Comparison of ENCODE assay signal across 14 mouse cellular contexts in the genomic region with DNA sequence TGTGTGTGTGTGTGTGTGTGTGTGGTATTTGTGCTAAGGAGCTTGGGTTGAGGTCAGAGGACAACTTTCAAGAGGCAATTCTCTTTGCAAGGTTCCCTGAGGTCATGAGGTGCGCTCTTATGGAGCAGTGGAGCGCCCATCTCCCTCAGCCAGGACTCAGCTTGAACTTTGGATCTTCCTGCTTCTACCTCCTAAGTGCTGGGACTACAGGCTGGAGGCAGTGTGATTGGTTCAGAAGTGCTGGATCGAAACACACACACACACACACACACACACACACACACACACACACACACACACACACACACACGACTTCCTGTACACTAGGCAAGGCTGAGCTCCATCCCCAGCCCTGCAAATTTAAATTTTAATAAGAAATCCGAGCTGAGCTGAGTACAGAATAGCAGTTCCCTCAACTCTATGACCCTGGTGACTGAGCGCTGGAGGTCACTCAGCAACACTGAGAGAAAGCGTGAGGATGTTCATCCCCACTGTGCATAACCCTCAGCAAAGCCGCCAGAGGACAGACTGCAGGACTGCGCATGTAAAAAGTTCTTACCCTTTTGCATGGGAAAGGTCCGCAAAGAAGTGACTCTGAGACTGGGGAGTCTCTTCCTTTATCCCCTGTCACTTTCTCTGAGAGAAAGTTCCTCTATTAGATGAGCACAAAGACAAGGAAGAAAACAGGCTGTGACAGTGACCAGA. TPM values are rescaled to one million over a fixed set of nuclear protein-coding genes. Genes with fewer than 3 reads are reported as not detected.
DNase-seq lines count a peak whose midpoint lies in the region; ATAC-seq and TF ChIP-seq lines count a peak whose summit lies in the region.
"Had no signal": no experiment of that assay in that cellular context is flagged by ENCODE, and none has a peak within 500 bp of the region (broad histone marks: within the 10 kb centered on the region; RNA-seq: fewer than 3 reads in every experiment).

No protein-coding gene starts in this region.

- peak; percentile 82 for DNase-seq in liver, adult 2 months (ENCODE audit: extremely low read depth, low read depth, low spot score)
- DNase-seq in liver: no peak
- DNase-seq in thymus, postnatal 14 days: no peak
- no peak for DNase-seq in thymus, adult 2 months
- no peak for DNase-seq in limb, embryonic 10.5 days (ENCODE audit: low spot score)
- DNase-seq: cerebellum, adult 18-20 months; embryo, embryonic 11 days had no signal

- H3K27ac ChIP-seq in liver, adult 2 months (replicated peaks; ENCODE audit: insufficient read depth, low read depth, low read length): peak overlapping the region; percentile 33
- peak overlapping the region; percentile 48; the same call in 1 of the 2 replicates for H3K27ac ChIP-seq in intestine, embryonic 16.5 days (ENCODE audit: low read length)
- H3K27ac ChIP-seq in kidney, embryonic 16.5 days (ENCODE audit: low read length): peak overlapping the region; percentile 66
- H3K27ac ChIP-seq in small intestine, adult 2 months (ENCODE audit: insufficient read depth, low read depth, low read length): peak overlapping the region; percentile 85
- no peak overlapping the region for H3K27ac ChIP-seq in thymus, adult 2 months (ENCODE audit: control insufficient read depth, insufficient read depth, low read length)
- H3K27ac ChIP-seq in limb, embryonic 10.5 days: no peak overlapping the region
- H3K27ac ChIP-seq: left cerebral cortex, adult 2 months; limb, embryonic 15.5 days; midbrain, embryonic 13.5 days had no signal

- no peak overlapping the region for H3K4me3 ChIP-seq in liver, adult 2 months (ENCODE audit: insufficient read depth, low read depth, low read length)
- H3K4me3 ChIP-seq in intestine, embryonic 16.5 days (ENCODE audit: low read length): no peak overlapping the region
- no peak overlapping the region for H3K4me3 ChIP-seq in kidney, embryonic 16.5 days (ENCODE audit: low read length)
- H3K4me3 ChIP-seq in small intestine, adult 2 months (ENCODE audit: low read depth, low read length): peak overlapping the region; percentile 17; the same call in 1 of the 2 replicates
- no peak overlapping the region for H3K4me3 ChIP-seq in thymus, adult 2 months (ENCODE audit: control insufficient read depth, insufficient read depth, low read length)
- no peak overlapping the region for H3K4me3 ChIP-seq in limb, embryonic 10.5 days
- H3K4me3 ChIP-seq: left cerebral cortex, adult 2 months; limb, embryonic 15.5 days; midbrain, embryonic 13.5 days had no signal

- no peak overlapping the region for H3K9ac ChIP-seq in liver, adult 2 months (ENCODE audit: low read depth, low read length)
- H3K9ac ChIP-seq in intestine, embryonic 16.5 days (ENCODE audit: low read depth, low read length): peak overlapping the region; percentile 19; the same call in 1 of the 2 replicates
- H3K9ac ChIP-seq in kidney, embryonic 16.5 days (replicated peaks; ENCODE audit: low read length): no peak overlapping the region
- H3K9ac ChIP-seq: limb, embryonic 15.5 days; midbrain, embryonic 13.5 days had no signal

- H3K27me3 ChIP-seq in liver, adult 2 months (ENCODE audit: control insufficient read depth, insufficient read depth, low read length): no peaks in the 10 kb centered on the region
- no peaks in the 10 kb centered on the region for H3K27me3 ChIP-seq in intestine, embryonic 16.5 days (replicated peaks; ENCODE audit: control insufficient read depth, insufficient read depth, low read length)
- H3K27me3 ChIP-seq in kidney, embryonic 16.5 days (ENCODE audit: insufficient read depth, low read length): no peaks in the 10 kb centered on the region
- H3K27me3 ChIP-seq in small intestine, adult 2 months (ENCODE audit: control insufficient read depth, insufficient read depth, low read length): no peaks in the 10 kb centered on the region
- peaks cover 4% of the 10 kb centered on the region for H3K27me3 ChIP-seq in thymus, adult 2 months (ENCODE audit: control insufficient read depth, insufficient read depth, low read length)
- H3K27me3 ChIP-seq in limb, embryonic 10.5 days (ENCODE audit: low read depth, poor library complexity, severe bottlenecking): no peaks in the 10 kb centered on the region
- H3K27me3 ChIP-seq: limb, embryonic 15.5 days; midbrain, embryonic 13.5 days had no signal

- H3K9me3 ChIP-seq in intestine, embryonic 16.5 days (ENCODE audit: control insufficient read depth, low read length): no peaks in the 10 kb centered on the region
- H3K9me3 ChIP-seq in kidney, embryonic 16.5 days (ENCODE audit: low read length): no peaks in the 10 kb centered on the region
- H3K9me3 ChIP-seq in limb, embryonic 10.5 days (replicated peaks): no peaks in the 10 kb centered on the region
- H3K9me3 ChIP-seq: limb, embryonic 15.5 days; midbrain, embryonic 13.5 days had no signal

- peaks cover 40% of the 10 kb centered on the region for H3K79me2 ChIP-seq in liver, adult 2 months (ENCODE audit: control insufficient read depth, insufficient read depth, low read length)

- peaks cover 22% of the 10 kb centered on the region for H3K4me1 ChIP-seq in liver, adult 2 months (ENCODE audit: control insufficient read depth, insufficient read depth, low read length)
- peaks cover 51% of the 10 kb centered on the region for H3K4me1 ChIP-seq in intestine, embryonic 16.5 days (ENCODE audit: control insufficient read depth, insufficient read depth, low read length)
- H3K4me1 ChIP-seq in kidney, embryonic 16.5 days (ENCODE audit: insufficient read depth, low read length): peaks cover 57% of the 10 kb centered on the region
- H3K4me1 ChIP-seq in small intestine, adult 2 months (ENCODE audit: control insufficient read depth, insufficient read depth, insufficient read length, low read length): peaks cover 26% of the 10 kb centered on the region
- no peaks in the 10 kb centered on the region for H3K4me1 ChIP-seq in thymus, adult 2 months (replicated peaks; ENCODE audit: control insufficient read depth, insufficient read depth, low read length)
- H3K4me1 ChIP-seq in limb, embryonic 10.5 days: peaks cover 44% of the 10 kb centered on the region

- no peak for TF ChIP-seq CTCF in liver, adult 2 months (IDR thresholded peaks at IDR 0.05; ENCODE audit: low read depth, low read length)
- no peak for TF ChIP-seq CTCF in small intestine, adult 2 months (IDR thresholded peaks at IDR 0.05; ENCODE audit: extremely low read depth, insufficient read length, insufficient replicate concordance, low read depth, low read length)
- no peak for TF ChIP-seq CTCF in thymus, adult 2 months (IDR thresholded peaks at IDR 0.05; ENCODE audit: borderline replicate concordance, control insufficient read depth, extremely low read depth, insufficient read depth, low read length, poor library complexity)

- 26% methylated on average over 10 of the region's 10 CpGs for WGBS in liver, adult 2 months
- WGBS in intestine, embryonic 16.5 days: 50% methylated on average over 10 of the region's 10 CpGs
- 64% methylated on average over 10 of the region's 10 CpGs for WGBS in kidney, embryonic 16.5 days
- 40% methylated on average over 10 of the region's 10 CpGs for WGBS in small intestine, adult 2 months
- WGBS in thymus, adult 2 months: 82% methylated on average over 10 of the region's 10 CpGs
- WGBS in limb, embryonic 10.5 days: 73% methylated on average over 9 of the region's 10 CpGs

- peak; percentile 85 for ATAC-seq in intestine, embryonic 16.5 days
- peak; percentile 61 for ATAC-seq in kidney, embryonic 16.5 days (ENCODE audit: low FRiP score, low TSS enrichment)
- ATAC-seq: inflammation-experienced regulatory T-cells, adult 6 months; midbrain, embryonic 13.5 days had no signal

- H3K4me2 ChIP-seq in intestine, embryonic 16.5 days (ENCODE audit: low read depth, low read length): no peak overlapping the region
- no peak overlapping the region for H3K4me2 ChIP-seq in kidney, embryonic 16.5 days (replicated peaks; ENCODE audit: low read depth, low read length)
- H3K4me2 ChIP-seq: limb, embryonic 15.5 days; midbrain, embryonic 13.5 days had no signal

- no peaks in the 10 kb centered on the region for H3K36me3 ChIP-seq in liver, adult 2 months (ENCODE audit: control insufficient read depth, insufficient read depth, low read length)
- H3K36me3 ChIP-seq in intestine, embryonic 16.5 days (ENCODE audit: control insufficient read depth, insufficient read depth, low read length): no peaks in the 10 kb centered on the region
- no peaks in the 10 kb centered on the region for H3K36me3 ChIP-seq in kidney, embryonic 16.5 days (ENCODE audit: insufficient read depth, low read length)
- no peaks in the 10 kb centered on the region for H3K36me3 ChIP-seq in small intestine, adult 2 months (ENCODE audit: control insufficient read depth, insufficient read depth, low read length)
- no peaks in the 10 kb centered on the region for H3K36me3 ChIP-seq in thymus, adult 2 months (ENCODE audit: control insufficient read depth, insufficient read depth, low read length)
- H3K36me3 ChIP-seq in limb, embryonic 10.5 days: 0 out of 2 replicates have a peak, but pooled peaks cover 2% of the 10 kb centered on the region
- H3K36me3 ChIP-seq: limb, embryonic 15.5 days; midbrain, embryonic 13.5 days had no signal

- TF ChIP-seq POLR2A in liver, adult 2 months (IDR thresholded peaks at IDR 0.05; ENCODE audit: extremely low read depth, insufficient read depth, low read length): no peak
- TF ChIP-seq POLR2A in small intestine, adult 2 months (IDR thresholded peaks at IDR 0.05; ENCODE audit: low read depth, low read length): no peak
- no peak for TF ChIP-seq POLR2A in thymus, adult 2 months (IDR thresholded peaks at IDR 0.05; ENCODE audit: control insufficient read depth, extremely low read depth, insufficient read depth, low read length, poor library complexity)

RNA-seq across cellular contexts. Expression of a gene that starts 6.4 kb away (rescaled TPM):
- total RNA-seq in liver, adult 2 months (2014; rRNA removed): 5.1 and 7.9 TPM in 2 replicates
- polyA plus RNA-seq in liver, adult 2 months (2012; rRNA removed): 5.0 and 5.8 TPM in 2 replicates
- 9.0 and 10.5 TPM in 2 replicates for polyA plus RNA-seq in intestine, embryonic 16.5 days (2015; fragmentation: Nextera tagmentation; extraction: Ambion mirVana)
- polyA plus RNA-seq in kidney, embryonic 16.5 days (2015; fragmentation: Nextera tagmentation; extraction: Ambion mirVana): 14.7 and 15.6 TPM in 2 replicates
- polyA plus RNA-seq in small intestine, adult 2 months (2012; rRNA removed): 6.1 and 13.6 TPM in 2 replicates
- polyA plus RNA-seq in thymus, adult 2 months (2012; rRNA removed): 5.6 and 8.9 TPM in 2 replicates
- 10.6 and 14.2 TPM in 2 replicates for polyA plus RNA-seq in limb, embryonic 10.5 days (2016; fragmentation: Nextera tagmentation; extraction: Ambion mirVana)
- polyA plus RNA-seq: inflammation-experienced regulatory T-cells, adult 6 months had no signal

Comparison
In these comparisons a context has a peak if more than half of its experiments do, and no peak if none do; other contexts are left out.
1. H3K27ac ChIP-seq: peak in liver, adult 2 months (single experiment), intestine, embryonic 16.5 days (single experiment), kidney, embryonic 16.5 days (single experiment) and small intestine, adult 2 months (single experiment); none in thymus, adult 2 months (single experiment) and limb, embryonic 10.5 days (single experiment).